Mouse (Mus musculus): ENCODE data around the gene Gm43720. TPM values are rescaled to one million over a fixed set of nuclear protein-coding genes. Genes with fewer than 3 reads are reported as not detected.

The Gm43720 gene
- polyA plus RNA-seq, 1 experiment from 2014 or later: 0.10 TPM

Other genes starting within 250 kb of the Gm43720 start
- not detected in 2 replicates for gene Smok3c, start 226.8 kb downstream of the Gm43720 start, polyA plus RNA-seq (2015; fragmentation: Nextera tagmentation; extraction: Ambion mirVana)
- gene Zkscan1, start 194.9 kb downstream of the Gm43720 start, polyA plus RNA-seq (2015; fragmentation: Nextera tagmentation; extraction: Ambion mirVana): 8.4 and 10.2 TPM in 2 replicates
- 31.2 and 45.8 TPM in 2 replicates for gene Zscan21, start 163.1 kb downstream of the Gm43720 start, polyA plus RNA-seq (2015; fragmentation: Nextera tagmentation; extraction: Ambion mirVana)
- 10.5 and 14.3 TPM in 2 replicates for gene Zfp113, start 124.2 kb downstream of the Gm43720 start, polyA plus RNA-seq (2015; fragmentation: Nextera tagmentation; extraction: Ambion mirVana)
- gene Cops6, start 118.9 kb downstream of the Gm43720 start, polyA plus RNA-seq (2015; fragmentation: Nextera tagmentation; extraction: Ambion mirVana): 231 and 274 TPM in 2 replicates
- 10.4 and 13.9 TPM in 2 replicates for gene Ap4m1, start 108.0 kb downstream of the Gm43720 start, polyA plus RNA-seq (2015; fragmentation: Nextera tagmentation; extraction: Ambion mirVana)
- 91.8 and 123 TPM in 2 replicates for gene Mcm7, start 107.5 kb downstream of the Gm43720 start, polyA plus RNA-seq (2015; fragmentation: Nextera tagmentation; extraction: Ambion mirVana)
- 54.4 and 61.7 TPM in 2 replicates for gene Taf6, start 92.5 kb downstream of the Gm43720 start, polyA plus RNA-seq (2015; fragmentation: Nextera tagmentation; extraction: Ambion mirVana)
- 18.8 and 27.3 TPM in 2 replicates for gene Cnpy4, start 92.5 kb downstream of the Gm43720 start, polyA plus RNA-seq (2015; fragmentation: Nextera tagmentation; extraction: Ambion mirVana)
- gene Mblac1, start 85.6 kb downstream of the Gm43720 start, polyA plus RNA-seq (2015; fragmentation: Nextera tagmentation; extraction: Ambion mirVana): 5.1 and 6.7 TPM in 2 replicates
- gene Nxpe5, start 54.1 kb downstream of the Gm43720 start, polyA plus RNA-seq (2015; fragmentation: Nextera tagmentation; extraction: Ambion mirVana): not detected in 2 replicates
- 78.6 and 81.2 TPM in 2 replicates for gene Lamtor4, start 24.5 kb downstream of the Gm43720 start, polyA plus RNA-seq (2015; fragmentation: Nextera tagmentation; extraction: Ambion mirVana)
- gene BC037034, start 15.9 kb downstream of the Gm43720 start, polyA plus RNA-seq (2015; fragmentation: Nextera tagmentation; extraction: Ambion mirVana): 2.9 and 4.7 TPM in 2 replicates
- 0.59 and 0.76 TPM in 2 replicates for gene Gal3st4, start 7.1 kb downstream of the Gm43720 start, polyA plus RNA-seq (2015; fragmentation: Nextera tagmentation; extraction: Ambion mirVana)
- 6.3 and 8.6 TPM in 2 replicates for gene Gpc2, start within 50 bp of the Gm43720 start, polyA plus RNA-seq (2015; fragmentation: Nextera tagmentation; extraction: Ambion mirVana)
- 1.4 and 2.5 TPM in 2 replicates for gene Stag3, start 282 bp upstream of the Gm43720 start, polyA plus RNA-seq (2015; fragmentation: Nextera tagmentation; extraction: Ambion mirVana)
- 0.11 and 0.30 TPM in 2 replicates for gene Pvrig, start 62.0 kb upstream of the Gm43720 start, polyA plus RNA-seq (2015; fragmentation: Nextera tagmentation; extraction: Ambion mirVana)
- 19.4 and 20.1 TPM in 2 replicates for gene Zfp157, start 161.5 kb upstream of the Gm43720 start, polyA plus RNA-seq (2015; fragmentation: Nextera tagmentation; extraction: Ambion mirVana)